Mouse (Mus musculus): ENCODE results near the gene Nectin3.
"Not testable (repeated sequence)": the region's sequence is repeated elsewhere in the genome, so short reads cannot be mapped to it uniquely, and the experiment has no call there.

Nectin3 gene

GRCm38 (mm10) chr16:46416177-46416576 lies 82.1 kb downstream of the Nectin3 start:
- no peak for DNase-seq (ENCODE audit: low spot score in 2 of 2)

GRCm38 (mm10) chr16:46410739-46411057 lies 87.6 kb downstream of the Nectin3 start:
- no peak for DNase-seq (ENCODE audit: low spot score in 2 of 2)

- no peak for DNase-seq (ENCODE audit: low spot score in 2 of 2)
Measured at GRCm38 (mm10) chr16:46410053-46410738, 88.1 kb downstream of the Nectin3 start.

- DNase-seq (ENCODE audit: low spot score in 2 of 2): no peak
Measured at GRCm38 (mm10) chr16:46407997-46408396, 90.3 kb downstream of the Nectin3 start.

- no peak for DNase-seq (ENCODE audit: low spot score in 2 of 2)
Measured at GRCm38 (mm10) chr16:46406844-46407639, 91.3 kb downstream of the Nectin3 start.

- no peak for DNase-seq (ENCODE audit: low spot score in 2 of 2)
Measured at GRCm38 (mm10) chr16:46397945-46398344, 100.4 kb downstream of the Nectin3 start.

- DNase-seq (ENCODE audit: low spot score in 2 of 2): no peak
Measured at GRCm38 (mm10) chr16:46389415-46390033, 108.8 kb downstream of the Nectin3 start.

GRCm38 (mm10) chr16:46388527-46389414 lies 109.6 kb downstream of the Nectin3 start:
- DNase-seq (ENCODE audit: low spot score in 2 of 2): no peak

- no peak for DNase-seq (ENCODE audit: low spot score in 2 of 2)
Measured at GRCm38 (mm10) chr16:46384279-46384678, 114.0 kb downstream of the Nectin3 start.

- no peak for DNase-seq (ENCODE audit: low spot score in 2 of 2)
Measured at GRCm38 (mm10) chr16:46383344-46383743, 115.0 kb downstream of the Nectin3 start.

GRCm38 (mm10) chr16:46376575-46376974 lies 121.8 kb downstream of the Nectin3 start:
- DNase-seq (ENCODE audit: low spot score in 2 of 2): no peak

- DNase-seq (ENCODE audit: low spot score in 2 of 2): no peak
Measured at GRCm38 (mm10) chr16:46362022-46362421, 136.3 kb downstream of the Nectin3 start.

- not testable (repeated sequence) for DNase-seq (ENCODE audit: low spot score in 2 of 2)
Measured at GRCm38 (mm10) chr16:46357658-46358057, 140.7 kb downstream of the Nectin3 start.

- no peak for DNase-seq (ENCODE audit: low spot score in 2 of 2)
Measured at GRCm38 (mm10) chr16:46356663-46357062, 141.7 kb downstream of the Nectin3 start.
